Mouse (Mus musculus): Measurements from ENCODE around the gene Olfr876.

- TF ChIP-seq CTCF (IDR thresholded peaks at IDR 0.05; ENCODE audit: low read depth): no peak
- no peak for TF ChIP-seq EP300 (IDR thresholded peaks at IDR 0.05; ENCODE audit: low read depth)
Measured at GRCm38 (mm10) chr9:37802055-37802454, 776 bp upstream of the Olfr876 start.
